Mouse (Mus musculus): ENCODE results near the gene Gatb. TPM values are rescaled to one million over a fixed set of nuclear protein-coding genes. Genes with fewer than 3 reads are reported as not detected.

The Gatb gene
- polyA plus RNA-seq, 1 experiment from 2014 or later, result 11.2 TPM

DNA sequence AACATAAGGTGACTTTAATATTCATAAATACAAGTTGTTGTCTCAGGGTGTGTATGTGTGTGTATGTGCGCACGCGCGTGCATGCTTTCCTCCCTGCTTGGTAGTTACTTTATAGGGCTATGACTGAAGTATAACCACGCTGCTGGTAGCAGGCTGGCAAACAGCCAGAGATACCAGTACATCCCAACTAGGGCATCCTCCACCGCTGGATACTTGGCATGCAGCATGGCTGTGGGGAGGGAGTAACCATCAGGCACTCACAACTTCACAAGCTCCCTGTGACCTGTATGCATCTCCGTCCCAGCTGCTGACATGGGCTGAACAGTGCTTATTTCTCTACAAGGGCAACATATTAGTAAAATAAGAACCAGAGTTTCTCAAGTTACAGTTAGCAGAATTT lies 85.8 kb downstream of the Gatb start:
- H3K4me2 ChIP-seq (replicated peaks; ENCODE audit: low read depth), result no peak overlapping the region
- 87% methylated on average over 7 of the region's 7 CpGs for WGBS
- no peak overlapping the region for H3K4me3 ChIP-seq (ENCODE audit: low read depth, low read length)
- no peaks in the 10 kb centered on the region for H3K9me3 ChIP-seq (ENCODE audit: control insufficient read depth)
- H3K4me1 ChIP-seq (replicated peaks; ENCODE audit: control insufficient read depth, insufficient read depth, low read length), result no peaks in the 10 kb centered on the region
- no peaks in the 10 kb centered on the region for H3K36me3 ChIP-seq (ENCODE audit: control insufficient read depth, insufficient read depth)
- H3K9ac ChIP-seq (ENCODE audit: low read depth, low read length), result no peak overlapping the region
- no peak for ATAC-seq
- no peaks in the 10 kb centered on the region for H3K27me3 ChIP-seq (replicated peaks; ENCODE audit: control insufficient read depth, insufficient read depth, low read length)
- TF ChIP-seq CTCF (IDR thresholded peaks at IDR 0.05; ENCODE audit: low read depth), result no peak
- H3K27ac ChIP-seq (ENCODE audit: low read depth, low read length), result no peak overlapping the region

DNA sequence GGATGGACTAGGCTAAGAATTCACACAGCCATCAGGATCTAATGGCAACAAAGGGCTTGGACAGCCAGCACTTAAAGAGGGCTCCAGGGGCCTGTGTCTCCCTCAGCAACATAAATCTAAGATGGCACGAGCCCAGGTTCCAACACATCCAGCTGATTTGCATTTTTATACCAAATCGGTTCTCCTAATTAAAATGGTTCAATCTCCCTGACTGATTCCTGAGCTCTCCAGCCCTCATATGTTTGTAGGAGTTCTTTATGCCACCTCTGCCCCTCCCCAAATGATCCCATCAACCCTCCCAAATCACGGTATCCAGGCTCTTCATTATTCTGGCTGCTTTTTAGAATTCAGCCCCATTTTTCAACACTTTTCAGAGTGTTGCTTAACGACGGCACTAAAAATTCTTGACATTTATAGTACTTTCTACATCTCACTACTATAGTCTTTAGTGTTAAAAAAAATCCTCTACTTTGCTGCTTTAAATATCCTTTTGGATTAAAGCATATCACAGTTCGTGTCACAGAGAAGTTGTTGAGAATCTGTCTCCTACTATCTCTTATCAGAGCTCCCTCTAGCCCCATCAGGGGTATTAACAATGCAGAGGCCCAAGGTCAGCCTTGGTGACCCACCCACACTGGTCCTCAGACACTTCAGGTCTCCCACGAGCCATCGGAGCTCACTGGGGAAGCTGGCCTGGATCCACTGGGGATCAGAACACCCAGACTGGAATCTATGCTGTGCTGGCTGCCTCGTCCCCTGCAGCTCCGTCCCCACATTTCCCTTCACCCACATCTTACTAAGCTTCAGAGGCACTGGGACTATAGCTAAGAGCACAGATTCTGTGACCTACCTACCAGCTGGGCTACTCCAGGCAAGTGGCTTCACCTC lies 88.3 kb downstream of the Gatb start:
- H3K9ac ChIP-seq (ENCODE audit: low read depth, low read length), result no peak overlapping the region
- H3K4me1 ChIP-seq (replicated peaks; ENCODE audit: control insufficient read depth, insufficient read depth, low read length), result no peaks in the 10 kb centered on the region
- no peaks in the 10 kb centered on the region for H3K27me3 ChIP-seq (replicated peaks; ENCODE audit: control insufficient read depth, insufficient read depth, low read length)
- no peak for ATAC-seq
- no peaks in the 10 kb centered on the region for H3K9me3 ChIP-seq (ENCODE audit: control insufficient read depth)
- H3K27ac ChIP-seq (ENCODE audit: low read depth, low read length), result no peak overlapping the region
- H3K4me3 ChIP-seq (ENCODE audit: low read depth, low read length), result no peak overlapping the region
- no peak overlapping the region for H3K4me2 ChIP-seq (replicated peaks; ENCODE audit: low read depth)
- no peak for TF ChIP-seq CTCF (IDR thresholded peaks at IDR 0.05; ENCODE audit: low read depth)
- 75% methylated on average over 10 of the region's 10 CpGs for WGBS
- no peaks in the 10 kb centered on the region for H3K36me3 ChIP-seq (ENCODE audit: control insufficient read depth, insufficient read depth)

DNA sequence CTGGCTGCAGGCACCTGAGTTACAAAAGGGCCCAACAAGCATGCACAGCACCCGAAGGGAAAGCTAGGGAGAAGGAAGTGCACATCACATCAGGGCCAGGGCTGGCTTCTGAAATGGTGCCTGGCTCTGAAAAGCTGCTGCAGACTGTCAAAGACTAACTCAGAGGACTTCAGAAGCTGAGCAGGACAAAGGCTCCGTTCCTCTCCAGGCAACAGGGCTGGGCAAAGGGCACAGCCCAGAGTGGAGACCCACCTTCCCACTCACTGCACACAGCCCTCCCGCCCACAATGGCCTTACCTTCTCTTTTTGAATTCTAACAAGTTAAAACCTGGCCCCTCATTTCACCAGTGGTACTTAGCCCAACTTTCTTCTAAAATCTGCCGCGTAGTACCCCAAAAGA lies 89.9 kb downstream of the Gatb start:
- no peaks in the 10 kb centered on the region for H3K27me3 ChIP-seq (replicated peaks; ENCODE audit: control insufficient read depth, insufficient read depth, low read length)
- no peak overlapping the region for H3K4me3 ChIP-seq (ENCODE audit: low read depth, low read length)
- H3K36me3 ChIP-seq (ENCODE audit: control insufficient read depth, insufficient read depth), result no peaks in the 10 kb centered on the region
- no peak for ATAC-seq
- H3K27ac ChIP-seq (ENCODE audit: low read depth, low read length), result no peak overlapping the region
- WGBS, result 74% methylated on average over 5 of the region's 5 CpGs
- no peak overlapping the region for H3K4me2 ChIP-seq (replicated peaks; ENCODE audit: low read depth)
- H3K9me3 ChIP-seq (ENCODE audit: control insufficient read depth), result no peaks in the 10 kb centered on the region
- H3K4me1 ChIP-seq (replicated peaks; ENCODE audit: control insufficient read depth, insufficient read depth, low read length), result no peaks in the 10 kb centered on the region
- no peak for TF ChIP-seq CTCF (IDR thresholded peaks at IDR 0.05; ENCODE audit: low read depth)
- no peak overlapping the region for H3K9ac ChIP-seq (ENCODE audit: low read depth, low read length)

DNA sequence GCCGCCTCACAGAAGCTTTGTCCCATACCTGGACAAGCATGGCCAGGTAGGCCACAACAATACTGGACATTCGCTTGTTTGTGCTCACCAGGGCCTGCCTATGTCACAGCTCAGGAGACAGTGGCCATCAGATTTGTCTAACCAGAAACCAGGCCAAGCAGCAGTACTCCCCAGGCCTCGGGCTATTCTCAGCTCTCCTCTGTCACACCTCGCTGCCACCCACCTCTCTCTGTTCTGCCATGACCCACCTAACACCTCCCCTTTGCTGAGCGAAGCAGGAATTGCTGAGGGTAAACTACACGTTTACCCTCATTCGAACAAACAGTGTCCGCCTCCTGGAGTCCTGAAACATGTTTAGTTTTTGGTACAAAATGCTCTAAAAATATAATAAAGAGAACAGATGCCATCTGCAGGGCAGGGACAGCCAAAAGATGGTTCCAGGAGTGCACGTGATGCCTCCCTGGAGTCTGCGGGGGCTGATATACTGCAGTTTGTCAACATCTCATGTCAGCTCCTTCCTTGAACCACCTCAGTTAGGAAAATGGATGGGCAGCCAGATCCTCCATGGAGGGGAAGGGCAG lies 90.8 kb downstream of the Gatb start:
- 86% methylated on average over 10 of the region's 10 CpGs for WGBS
- ATAC-seq, result no peak
- Histone ChIP-seq H3K27me3 (replicated peaks; ENCODE audit: control insufficient read depth, insufficient read depth, low read length) (no peaks in the 10 kb centered on the region), H3K9ac (ENCODE audit: low read depth, low read length) (no peak overlapping the region), H3K4me1 (replicated peaks; ENCODE audit: control insufficient read depth, insufficient read depth, low read length) (no peaks in the 10 kb centered on the region), H3K36me3 (ENCODE audit: control insufficient read depth, insufficient read depth) (no peaks in the 10 kb centered on the region), H3K4me2 (replicated peaks; ENCODE audit: low read depth) (no peak overlapping the region), H3K4me3 (ENCODE audit: low read depth, low read length) (no peak overlapping the region), H3K27ac (ENCODE audit: low read depth, low read length) (no peak overlapping the region), H3K9me3 (ENCODE audit: control insufficient read depth) (no peaks in the 10 kb centered on the region)
- TF ChIP-seq CTCF (IDR thresholded peaks at IDR 0.05; ENCODE audit: low read depth), result no peak

GRCm38 (mm10) chr3:85666166-85666565 lies 92.2 kb downstream of the Gatb start:
- no peaks in the 10 kb centered on the region for H3K36me3 ChIP-seq (ENCODE audit: control insufficient read depth, insufficient read depth)
- no peak overlapping the region for H3K4me2 ChIP-seq (replicated peaks; ENCODE audit: low read depth)
- H3K4me3 ChIP-seq (ENCODE audit: low read depth, low read length), result no peak overlapping the region
- no peak for TF ChIP-seq CTCF (IDR thresholded peaks at IDR 0.05; ENCODE audit: low read depth)
- no peak for ATAC-seq
- no peak overlapping the region for H3K9ac ChIP-seq (ENCODE audit: low read depth, low read length)
- no peaks in the 10 kb centered on the region for H3K4me1 ChIP-seq (replicated peaks; ENCODE audit: control insufficient read depth, insufficient read depth, low read length)
- no peak overlapping the region for H3K27ac ChIP-seq (ENCODE audit: low read depth, low read length)
- H3K9me3 ChIP-seq (ENCODE audit: control insufficient read depth), result no peaks in the 10 kb centered on the region
- 63% methylated on average over 3 of the region's 3 CpGs for WGBS
- no peaks in the 10 kb centered on the region for H3K27me3 ChIP-seq (replicated peaks; ENCODE audit: control insufficient read depth, insufficient read depth, low read length)

- no peak for TF ChIP-seq CTCF (IDR thresholded peaks at IDR 0.05; ENCODE audit: low read depth)
- ATAC-seq, result no peak
- H3K4me1 ChIP-seq (replicated peaks; ENCODE audit: control insufficient read depth, insufficient read depth, low read length), result no peaks in the 10 kb centered on the region
Measured at GRCm38 (mm10) chr3:85666736-85667135, 92.8 kb downstream of the Gatb start.

More at GRCm38 (mm10) chr3:85666736-85667135, 92.8 kb downstream of the Gatb start:
- Histone ChIP-seq H3K9ac (ENCODE audit: low read depth, low read length) (no peak overlapping the region), H3K9me3 (ENCODE audit: control insufficient read depth) (no peaks in the 10 kb centered on the region), H3K36me3 (ENCODE audit: control insufficient read depth, insufficient read depth) (no peaks in the 10 kb centered on the region), H3K4me2 (replicated peaks; ENCODE audit: low read depth) (no peak overlapping the region), H3K27ac (ENCODE audit: low read depth, low read length) (no peak overlapping the region), H3K27me3 (replicated peaks; ENCODE audit: control insufficient read depth, insufficient read depth, low read length) (no peaks in the 10 kb centered on the region), H3K4me3 (ENCODE audit: low read depth, low read length) (no peak overlapping the region)
- WGBS, result 59% methylated on average over 12 of the region's 12 CpGs

Data from intestine, postnatal 0 days (tissue).